Mouse (Mus musculus): ENCODE results near the gene Dpm3.

GRCm38 (mm10) chr3:89244982-89245687, 14.0 kb upstream of the Dpm3 start:
- TF ChIP-seq CTCF (IDR thresholded peaks at IDR 0.05; ENCODE audit: control insufficient read depth, insufficient read depth, insufficient read length) = no peak
- TF ChIP-seq MAX (IDR thresholded peaks at IDR 0.05) = no peak
- no peak for TF ChIP-seq CEBPB (IDR thresholded peaks at IDR 0.05; ENCODE audit: low read depth)
- TF ChIP-seq FOSL1 (IDR thresholded peaks at IDR 0.05; ENCODE audit: insufficient read depth, low read length, poor library complexity, severe bottlenecking) = no peak
